Mouse (Mus musculus) G1E (cell line): ENCODE results near the gene Dgkd.

Experiments
- CTCF ChIP-seq: IDR thresholded peaks from 2 replicates; pipeline ENCODE4 v1.5.1; 2012; ENCODE audit warnings: low read depth, low read length, inconsistent platforms, mixed read lengths
- GATA1 ChIP-seq: IDR thresholded peaks from 2 replicates; pipeline ENCODE4 v1.6.1; 2012; ENCODE audit warnings: borderline replicate concordance, low read length, inconsistent platforms, mixed read lengths
- GATA2 ChIP-seq: IDR thresholded peaks from 2 replicates; pipeline ENCODE4 v1.6.1; 2012; ENCODE audit warnings: low read depth, low read length, inconsistent platforms, borderline replicate concordance
- POLR2AphosphoS5 ChIP-seq: IDR thresholded peaks from 2 replicates; pipeline ENCODE4 v1.6.1; 2012; ENCODE audit warnings: low read depth, low read length, inconsistent platforms; ENCODE audit not compliant: insufficient replicate concordance
- TAL1 ChIP-seq: conservative IDR thresholded peaks from 2 replicates; pipeline ENCODE4 v1.6.1; 2012; ENCODE audit warnings: low read depth, low read length, inconsistent platforms, mixed read lengths

DNA sequence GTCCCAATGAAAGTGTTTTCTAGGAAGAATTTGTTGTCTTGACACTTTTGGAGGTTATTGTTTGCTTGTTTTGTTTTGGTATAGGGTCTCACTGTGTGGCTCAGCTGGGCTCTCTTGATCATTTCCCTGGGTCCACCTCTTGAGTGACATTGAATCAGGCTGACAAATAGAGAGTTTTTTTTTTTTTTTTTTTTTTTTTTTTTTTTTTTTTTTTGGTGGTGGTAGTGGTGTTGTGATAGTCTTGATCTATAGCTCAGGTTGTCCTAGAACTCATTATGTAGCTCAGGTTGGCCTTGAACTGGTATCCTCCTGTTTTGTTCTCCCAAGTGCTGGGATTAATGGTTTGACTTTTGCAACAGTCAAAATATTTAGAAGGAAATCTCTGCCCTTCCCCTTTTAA is 11.8 kb downstream of the Dgkd start:
- no peak for TF ChIP-seq CTCF
- TF ChIP-seq TAL1, result no peak
- TF ChIP-seq GATA1, result no peak
- TF ChIP-seq GATA2, result no peak
- TF ChIP-seq POLR2AphosphoS5, result no peak
